Mouse (Mus musculus) cerebellum, adult 18-20 months (tissue): ENCODE measurements at regions not wholly inside any gene's neighbourhood (a gene's known extent, or its start where the extent isn't known, plus 50 kb on each side); places are given as distances from the start of the nearest gene placed in this dataset.

ENCODE experiments used
- DNase-seq, 2 experiments: peaks; one replicate each; pipeline ENCODE4 v3.0.0; 2021

DNA sequence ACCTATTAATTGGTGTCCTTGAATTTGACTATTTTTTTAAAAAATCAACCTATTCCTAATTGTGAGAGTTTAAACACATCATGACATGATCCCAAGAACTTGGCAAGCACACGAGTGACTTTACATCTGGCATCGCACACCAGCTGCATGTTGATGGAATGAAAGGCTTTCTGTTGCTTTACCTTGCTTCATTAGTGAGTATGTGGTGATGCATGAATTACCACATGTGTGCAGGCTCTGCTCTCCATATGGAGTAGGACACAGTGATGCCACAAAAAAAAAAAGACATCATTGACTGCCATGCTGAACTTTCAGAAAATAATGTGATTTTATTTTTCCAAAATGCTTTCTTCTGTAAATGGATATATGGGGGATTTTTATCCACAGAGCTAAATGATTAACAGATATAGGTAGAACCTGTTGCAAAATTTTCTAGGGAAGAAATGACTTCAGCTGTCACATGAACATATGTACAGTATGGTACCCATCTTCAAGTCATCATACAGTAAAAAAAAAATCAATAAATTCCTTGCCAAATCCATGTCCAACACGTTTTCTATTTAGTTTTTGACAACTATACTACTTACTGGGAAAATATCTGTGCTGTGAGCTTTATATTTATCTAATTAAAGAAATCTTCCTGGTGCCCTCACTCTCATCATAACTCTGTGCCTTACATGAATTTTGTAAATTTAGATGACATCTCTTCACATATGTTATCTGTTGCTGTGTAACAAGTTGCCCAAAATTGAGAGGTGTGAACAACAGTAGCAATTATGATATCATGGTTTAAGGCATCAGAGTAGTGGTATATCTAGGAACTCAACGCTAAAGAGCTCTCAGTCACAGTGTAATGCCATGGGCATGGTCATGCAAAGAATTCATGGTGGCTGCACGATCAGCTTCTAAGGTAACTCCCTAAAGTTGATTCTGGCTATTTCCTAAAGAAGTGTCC, 84.0 kb upstream of the Arrdc3 start:
- DNase-seq: no peak

DNA sequence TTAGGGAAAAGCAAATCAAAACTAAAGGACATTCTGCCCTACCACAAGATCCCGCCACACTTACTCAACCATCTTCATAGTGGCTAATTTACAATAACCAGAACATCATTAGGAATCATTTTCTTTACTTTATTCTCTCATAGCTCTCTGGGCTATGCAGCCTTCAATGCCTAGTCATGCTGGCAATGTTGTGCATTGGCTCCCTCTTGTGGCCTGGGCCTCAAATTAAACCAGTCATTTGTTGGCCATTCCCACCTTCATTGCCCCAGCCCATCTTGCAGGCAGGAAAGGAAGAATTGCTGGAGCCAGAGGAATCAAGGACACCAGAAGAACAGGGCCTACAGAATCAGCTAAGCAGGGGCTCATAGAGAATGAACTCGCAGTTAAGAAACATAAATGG, 77.0 kb upstream of the Arrdc3 start:
- DNase-seq: peak; percentile 5 to 13

DNA sequence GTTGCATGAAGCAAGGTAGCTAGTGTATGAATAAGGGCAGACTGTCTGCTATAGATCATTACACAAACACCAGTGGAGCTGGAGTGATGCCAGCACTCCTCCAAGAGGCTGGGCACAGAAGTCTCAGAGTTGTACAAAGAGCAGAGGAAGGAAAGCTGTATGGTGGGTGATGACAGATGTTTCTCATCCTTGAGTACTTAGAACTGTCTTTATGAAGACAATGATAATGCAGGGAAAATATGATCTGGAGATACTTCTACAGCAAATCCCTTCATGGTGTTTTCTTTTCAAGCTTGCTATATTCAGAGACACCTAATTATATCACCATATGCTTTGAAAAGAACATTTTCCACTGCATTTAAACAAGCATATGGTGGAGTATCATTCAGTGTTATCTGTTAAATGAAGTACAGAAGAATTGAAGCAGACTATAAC, 56.1 kb upstream of the Arrdc3 start:
- peak; percentile 3 to 10 for DNase-seq
